Mouse (Mus musculus) MEL (cell line): ENCODE measurements around the gene Gria4. TPM values are rescaled to one million over a fixed set of nuclear protein-coding genes. Genes with fewer than 3 reads are reported as not detected.
A peak's percentile ranks its signal among the peaks of the same experiment; 100 is the strongest.

Source experiments
- DNase-seq: peaks from one replicate; pipeline ENCODE4 v3.0.0; 2011; ENCODE audit warnings: low read depth, low spot score
- H3K27ac ChIP-seq: 2 replicates; pipeline ENCODE4 v1.5.1; 2012; ENCODE audit warnings: low read depth, mild to moderate bottlenecking, control low read depth, low read length, moderate library complexity; ENCODE audit not compliant: control insufficient read depth
- H3K27me3 ChIP-seq, 2 experiments: fragments of 150-350 bp in 1 of 2; sonication (generic) in 1 of 2; 2 replicates each; pipeline ENCODE4 v1.6.1; 2012; ENCODE audit warnings: low read length in 2 of 2, mild to moderate bottlenecking in 2 of 2, improper control_type of control experiment in 1 of 2, moderate library complexity in 1 of 2; ENCODE audit not compliant: insufficient read depth in 2 of 2, control insufficient read depth in 1 of 2
- H3K36me3 ChIP-seq, 2 experiments: 2 replicates each; pipeline ENCODE4 v1.6.1; 2012 to 2014; ENCODE audit warnings: low read length in 2 of 2, improper control_type of control experiment in 1 of 2, inconsistent platforms in 1 of 2, mild to moderate bottlenecking in 1 of 2; ENCODE audit not compliant: insufficient read depth in 2 of 2, control insufficient read depth in 1 of 2
- H3K4me1 ChIP-seq, 2 experiments: fragments of 150-350 bp in 1 of 2; sonication (generic) in 1 of 2; 2 replicates each; pipeline ENCODE4 v1.6.1; 2012; ENCODE audit warnings: low read length in 2 of 2, improper control_type of control experiment in 1 of 2, mild to moderate bottlenecking in 1 of 2; ENCODE audit not compliant: insufficient read depth in 2 of 2, control insufficient read depth in 1 of 2
- H3K4me3 ChIP-seq, 2 experiments: fragments of 150-350 bp in 1 of 2; sonication (generic) in 1 of 2; 2 replicates each; pipeline ENCODE4 v1.5.1; 2012; ENCODE audit warnings: low read depth in 2 of 2, low read length in 2 of 2, mild to moderate bottlenecking in 2 of 2, moderate library complexity in 2 of 2, control low read depth in 1 of 2, improper control_type of control experiment in 1 of 2; ENCODE audit not compliant: control insufficient read depth in 1 of 2, insufficient read depth in 1 of 2
- H3K79me2 ChIP-seq: 2 replicates; pipeline ENCODE4 v1.6.1; 2012; ENCODE audit warnings: mild to moderate bottlenecking, low read length, moderate library complexity; ENCODE audit not compliant: control insufficient read depth, poor library complexity, insufficient read depth
- H3K9ac ChIP-seq: 2 replicates; pipeline ENCODE4 v1.6.1; 2012; ENCODE audit warnings: low read depth, mild to moderate bottlenecking, control low read depth, low read length, moderate library complexity; ENCODE audit not compliant: control insufficient read depth, poor library complexity, severe bottlenecking
- H3K9me3 ChIP-seq: fragments of 150-350 bp; sonication (generic); replicated peaks from 2 replicates; pipeline ENCODE4 v1.6.1; 2012; ENCODE audit warnings: mild to moderate bottlenecking, low read length, improper control_type of control experiment, moderate library complexity; ENCODE audit not compliant: insufficient read depth
- BHLHE40 ChIP-seq: IDR thresholded peaks from 2 replicates; pipeline ENCODE4 v1.6.1; 2012; ENCODE audit warnings: low read depth, mild to moderate bottlenecking, inconsistent platforms, low read length, improper control_type of control experiment, borderline replicate concordance
- CHD1 ChIP-seq: IDR thresholded peaks from 2 replicates; pipeline ENCODE4 v1.6.1; 2012; ENCODE audit warnings: low read depth, mild to moderate bottlenecking, inconsistent platforms, low read length, improper control_type of control experiment
- CHD2 ChIP-seq: IDR thresholded peaks from 2 replicates; pipeline ENCODE4 v1.6.1; 2011; ENCODE audit warnings: low read length, improper control_type of control experiment
- CTCF ChIP-seq, 3 experiments: IDR thresholded peaks in 2 of 3; conservative IDR thresholded peaks in 1 of 3; 2 replicates each; pipeline ENCODE4 v1.5.1; 2011 to 2012; ENCODE audit warnings: low read length in 3 of 3, low read depth in 2 of 3, mild to moderate bottlenecking in 2 of 3, improper control_type of control experiment in 1 of 3, inconsistent platforms in 1 of 3, mixed read lengths in 1 of 3, moderate library complexity in 1 of 3; ENCODE audit not compliant: control insufficient read depth in 1 of 3, insufficient read depth in 1 of 3, poor library complexity in 1 of 3, severe bottlenecking in 1 of 3
- EP300 ChIP-seq, 2 experiments: IDR thresholded peaks; 2 replicates each; pipeline ENCODE4 v1.6.1; 2011; ENCODE audit warnings: improper control_type of control experiment in 2 of 2, low read length in 2 of 2, low read depth in 1 of 2, mild to moderate bottlenecking in 1 of 2
- GABPA ChIP-seq: IDR thresholded peaks from 2 replicates; pipeline ENCODE4 v1.6.1; 2012; ENCODE audit warnings: low read depth, mild to moderate bottlenecking, inconsistent platforms, low read length, improper control_type of control experiment, moderate library complexity
- HCFC1 ChIP-seq: IDR thresholded peaks from 2 replicates; pipeline ENCODE4 v1.6.1; 2012; ENCODE audit warnings: low read depth, mild to moderate bottlenecking, inconsistent platforms, low read length, improper control_type of control experiment, moderate library complexity
- JUND ChIP-seq: IDR thresholded peaks from 2 replicates; pipeline ENCODE4 v1.6.1; 2011; ENCODE audit warnings: low read depth, mild to moderate bottlenecking, improper control_type of control experiment, low read length
- KAT2A ChIP-seq: conservative IDR thresholded peaks from 2 replicates; pipeline ENCODE4 v1.6.1; 2012; ENCODE audit warnings: low read depth, low read length, improper control_type of control experiment, inconsistent platforms
- MAFK ChIP-seq: IDR thresholded peaks from 2 replicates; pipeline ENCODE4 v1.6.1; 2011; ENCODE audit warnings: low read depth, mild to moderate bottlenecking, low read length, improper control_type of control experiment, borderline replicate concordance
- MAX ChIP-seq: IDR thresholded peaks from 2 replicates; pipeline ENCODE4 v1.6.1; 2011; ENCODE audit warnings: low read length, improper control_type of control experiment
- MEF2A ChIP-seq: IDR thresholded peaks from 2 replicates; pipeline ENCODE4 v1.6.1; 2014; ENCODE audit warnings: low read depth, mild to moderate bottlenecking, inconsistent platforms, low read length, improper control_type of control experiment; ENCODE audit not compliant: poor library complexity, insufficient replicate concordance, severe bottlenecking; ENCODE audit errors: extremely low read depth
- NELFE ChIP-seq: IDR thresholded peaks from 2 replicates; pipeline ENCODE4 v1.6.1; 2011; ENCODE audit warnings: low read depth, low read length, improper control_type of control experiment
- NRF1 ChIP-seq: IDR thresholded peaks from 2 replicates; pipeline ENCODE4 v1.6.1; 2014; ENCODE audit warnings: low read depth, mild to moderate bottlenecking, inconsistent platforms, low read length, improper control_type of control experiment, moderate library complexity; ENCODE audit not compliant: poor library complexity, insufficient read depth, severe bottlenecking
- POLR2AphosphoS2 ChIP-seq: IDR thresholded peaks from 2 replicates; pipeline ENCODE4 v1.6.1; 2011; ENCODE audit warnings: low read length, improper control_type of control experiment
- RAD21 ChIP-seq: IDR thresholded peaks from 2 replicates; pipeline ENCODE4 v1.6.1; 2011; ENCODE audit warnings: mild to moderate bottlenecking, low read depth, low read length, improper control_type of control experiment
- TBP ChIP-seq: IDR thresholded peaks from 2 replicates; pipeline ENCODE4 v1.8.0; 2011; ENCODE audit warnings: low read depth, low read length, improper control_type of control experiment
- USF1 ChIP-seq: IDR thresholded peaks from 2 replicates; pipeline ENCODE4 v1.6.1; 2014; ENCODE audit warnings: low read depth, mild to moderate bottlenecking, inconsistent platforms, low read length, improper control_type of control experiment, moderate library complexity
- USF2 ChIP-seq, 2 experiments: IDR thresholded peaks; 2 replicates each; pipeline ENCODE4 v1.6.1; 2011 to 2012; ENCODE audit warnings: improper control_type of control experiment in 2 of 2, low read length in 2 of 2, borderline replicate concordance in 1 of 2, inconsistent platforms in 1 of 2, low read depth in 1 of 2, mild to moderate bottlenecking in 1 of 2; ENCODE audit not compliant: insufficient read depth in 1 of 2
- ZKSCAN1 ChIP-seq: IDR thresholded peaks from 2 replicates; pipeline ENCODE4 v1.6.1; 2012; ENCODE audit warnings: low read depth, mild to moderate bottlenecking, inconsistent platforms, low read length, improper control_type of control experiment, moderate library complexity
- ZMIZ1 ChIP-seq: IDR thresholded peaks from 2 replicates; pipeline ENCODE4 v1.6.1; 2012; ENCODE audit warnings: low read depth, mild to moderate bottlenecking, inconsistent platforms, low read length, improper control_type of control experiment, moderate library complexity
- ZNF384 ChIP-seq: IDR thresholded peaks from 2 replicates; pipeline ENCODE4 v1.6.1; 2012; ENCODE audit warnings: low read depth, mild to moderate bottlenecking, inconsistent platforms, low read length, improper control_type of control experiment
- polyA plus RNA-seq, 2 experiments: library from polyadenylated mRNA; stranded (reverse) in 1 of 2; unstranded in 1 of 2; fragments of >175 nt in 1 of 2; fragments of >200 nt in 1 of 2; gene quantifications; 2 replicates each; pipeline versions ENCODE4 v1.2.1 to v1.2.4; 2012; ENCODE audit warnings: low replicate concordance in 2 of 2, low read depth in 1 of 2; ENCODE audit not compliant: insufficient read length in 2 of 2, insufficient read depth in 1 of 2, missing spikeins in 1 of 2
- total RNA-seq: library from RNA; depleted of rRNA; stranded (reverse); fragments of 300-350 nt; gene quantifications from 2 replicates; pipeline ENCODE4 v1.2.3, GENCODE M21; 2012

The Gria4 gene
- total and polyA plus RNA-seq, 3 experiments, result not detected

- TF ChIP-seq MAX (no peak), JUND (no peak), CHD2 (no peak), ZKSCAN1 (no peak), ZMIZ1 (no peak), RAD21 (no peak), MEF2A (no peak), TBP (no peak), GABPA (no peak), MAFK (no peak), ZNF384 (no peak), NRF1 (no peak), USF1 (no peak), BHLHE40 (no peak), CTCF (IDR thresholded peaks at IDR 0.05 in 2 of 3, conservative IDR thresholded peaks at IDR 0.05 in 1 of 3; ENCODE audit: control insufficient read depth in 1 of 3, insufficient read depth in 1 of 3, low read depth in 2 of 3, low read length in 3 of 3, poor library complexity in 1 of 3, severe bottlenecking in 1 of 3) (no peak), POLR2AphosphoS2 (no peak), NELFE (no peak), EP300 (IDR thresholded peaks at IDR 0.05; ENCODE audit: low read depth in 1 of 2, low read length in 2 of 2) (no peak)
- TF ChIP-seq, all 39 proteins: peak for 0
- no peak overlapping the region for H3K27ac ChIP-seq
- no peaks in the 10 kb centered on the region for H3K79me2 ChIP-seq
- no peak overlapping the region for H3K9ac ChIP-seq
- DNase-seq, result no peak
- no peaks in the 10 kb centered on the region for H3K36me3 ChIP-seq
- H3K4me3 ChIP-seq, result no peak overlapping the region
- H3K9me3 ChIP-seq, result no peaks in the 10 kb centered on the region
- H3K27me3 ChIP-seq, result no peaks in the 10 kb centered on the region
- no peaks in the 10 kb centered on the region for H3K4me1 ChIP-seq
Observed at GRCm38 (mm10) chr9:4654333-4654732, 141.7 kb downstream of the Gria4 start.

GRCm38 (mm10) chr9:4639192-4639900 is 156.7 kb downstream of the Gria4 start:
- peak; percentile 47 for DNase-seq
- H3K36me3 ChIP-seq, result no peaks in the 10 kb centered on the region
- no peaks in the 10 kb centered on the region for H3K4me1 ChIP-seq
- no peak overlapping the region for H3K9ac ChIP-seq
- no peaks in the 10 kb centered on the region for H3K9me3 ChIP-seq
- TF ChIP-seq JUND (no peak), HCFC1 (no peak), USF2 (IDR thresholded peaks at IDR 0.05; ENCODE audit: borderline replicate concordance in 1 of 2, insufficient read depth in 1 of 2, low read depth in 1 of 2, low read length in 2 of 2) (no peak), KAT2A (no peak), ZKSCAN1 (no peak), CHD1 (no peak), GABPA (no peak), POLR2AphosphoS2 (no peak), CTCF (IDR thresholded peaks at IDR 0.05 in 2 of 3, conservative IDR thresholded peaks at IDR 0.05 in 1 of 3; ENCODE audit: control insufficient read depth in 1 of 3, insufficient read depth in 1 of 3, low read depth in 2 of 3, low read length in 3 of 3, poor library complexity in 1 of 3, severe bottlenecking in 1 of 3) (no peak)
- no peak overlapping the region for H3K27ac ChIP-seq
- no peak overlapping the region for H3K4me3 ChIP-seq
- H3K79me2 ChIP-seq, result no peaks in the 10 kb centered on the region
- H3K27me3 ChIP-seq, result no peaks in the 10 kb centered on the region
